Mouse (Mus musculus): ENCODE measurements around the gene Nln.
A peak's percentile ranks its signal among the peaks of the same experiment; 100 is the strongest.

Nln gene

GRCm38 (mm10) chr13:104094531-104095385, 14.7 kb downstream of the Nln start:
- DNase-seq, result no peak

DNA sequence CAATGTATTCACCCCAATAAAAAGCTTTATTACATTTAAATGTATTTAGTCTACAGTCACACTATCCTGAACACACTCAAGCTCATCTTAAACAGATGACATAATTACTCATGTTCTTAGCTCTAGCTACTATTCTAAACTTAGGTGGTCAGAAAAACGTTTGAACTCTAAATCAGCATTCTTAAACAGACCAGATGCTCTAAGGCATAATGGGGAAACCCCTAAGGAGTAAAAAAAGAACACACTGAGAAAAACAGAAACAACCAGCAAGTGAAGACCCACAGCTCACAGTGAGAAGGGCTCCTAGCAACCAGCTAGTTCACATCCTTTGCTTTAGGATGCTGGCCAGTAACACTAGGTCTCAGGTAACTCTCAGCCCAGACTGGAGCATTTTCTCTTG, 17.7 kb downstream of the Nln start:
- no peak for DNase-seq

GRCm38 (mm10) chr13:104089387-104089786, 20.0 kb downstream of the Nln start:
- DNase-seq, result peak; percentile 69

DNA sequence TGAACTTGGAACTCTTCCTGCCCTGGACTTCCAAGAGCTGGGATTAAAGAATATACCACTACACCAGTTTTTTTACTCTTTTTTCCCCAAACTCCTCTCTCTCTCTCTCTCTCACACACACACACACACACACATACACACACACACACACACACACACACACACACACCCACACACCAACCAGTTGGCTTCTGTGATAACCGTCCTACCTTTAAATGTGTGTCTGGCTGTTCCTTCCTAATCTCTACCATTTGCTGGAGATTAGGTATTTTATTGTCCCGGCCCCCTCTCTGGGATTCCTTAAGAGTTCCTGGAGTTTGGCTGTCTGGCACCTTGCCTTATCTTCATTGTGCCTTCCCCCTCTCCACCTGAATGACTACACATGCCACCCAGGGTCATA, 24.8 kb downstream of the Nln start:
- no peak for DNase-seq

- DNase-seq, result no peak
Measured at GRCm38 (mm10) chr13:104082504-104082903, 26.9 kb downstream of the Nln start.

- DNase-seq, result no peak
Measured at GRCm38 (mm10) chr13:104076993-104077392, 32.4 kb downstream of the Nln start.

GRCm38 (mm10) chr13:104074731-104075130, 34.7 kb downstream of the Nln start:
- DNase-seq, result no peak

GRCm38 (mm10) chr13:104074230-104074629, 35.2 kb downstream of the Nln start:
- DNase-seq, result no peak

DNA sequence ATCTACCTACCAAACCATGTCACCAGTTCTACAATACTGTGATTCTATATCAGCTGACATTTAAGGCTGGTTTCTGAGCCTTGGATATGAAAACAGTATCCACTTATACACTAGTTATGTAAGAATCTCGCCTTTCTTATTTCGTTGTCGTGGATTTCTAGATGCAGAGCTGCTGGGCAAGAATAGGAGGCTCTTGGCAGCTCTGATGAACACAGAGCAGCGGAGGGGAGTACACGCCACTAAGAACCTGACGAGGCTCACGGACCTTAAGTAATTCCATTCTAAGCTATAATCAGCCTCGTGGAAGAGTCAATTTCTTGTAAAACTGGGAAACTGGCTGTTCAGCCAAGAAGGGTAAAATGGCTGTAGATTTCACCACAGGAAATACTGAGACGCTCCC, 37.1 kb downstream of the Nln start:
- no peak for DNase-seq

DNA sequence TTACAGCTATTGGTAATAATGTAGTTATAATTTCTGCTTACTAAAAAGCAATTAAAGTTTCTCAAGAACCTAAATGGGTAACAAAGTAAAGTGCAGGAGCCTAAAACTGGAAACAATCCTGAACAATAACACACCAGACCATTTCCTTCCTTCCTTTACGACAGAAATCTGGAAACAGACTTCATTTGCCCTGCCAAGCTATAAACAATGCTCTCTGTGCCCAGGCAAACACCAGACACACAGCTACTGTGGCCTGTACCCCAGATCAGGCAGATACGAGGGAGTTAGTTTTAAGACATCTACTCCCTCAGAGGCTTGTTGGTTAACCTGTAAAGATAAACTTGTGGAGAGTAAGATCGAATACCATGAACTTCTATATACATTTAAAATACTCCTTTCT, 38.7 kb downstream of the Nln start:
- no peak for DNase-seq

- DNase-seq, result no peak
Measured at GRCm38 (mm10) chr13:104069216-104069615, 40.2 kb downstream of the Nln start.

DNA sequence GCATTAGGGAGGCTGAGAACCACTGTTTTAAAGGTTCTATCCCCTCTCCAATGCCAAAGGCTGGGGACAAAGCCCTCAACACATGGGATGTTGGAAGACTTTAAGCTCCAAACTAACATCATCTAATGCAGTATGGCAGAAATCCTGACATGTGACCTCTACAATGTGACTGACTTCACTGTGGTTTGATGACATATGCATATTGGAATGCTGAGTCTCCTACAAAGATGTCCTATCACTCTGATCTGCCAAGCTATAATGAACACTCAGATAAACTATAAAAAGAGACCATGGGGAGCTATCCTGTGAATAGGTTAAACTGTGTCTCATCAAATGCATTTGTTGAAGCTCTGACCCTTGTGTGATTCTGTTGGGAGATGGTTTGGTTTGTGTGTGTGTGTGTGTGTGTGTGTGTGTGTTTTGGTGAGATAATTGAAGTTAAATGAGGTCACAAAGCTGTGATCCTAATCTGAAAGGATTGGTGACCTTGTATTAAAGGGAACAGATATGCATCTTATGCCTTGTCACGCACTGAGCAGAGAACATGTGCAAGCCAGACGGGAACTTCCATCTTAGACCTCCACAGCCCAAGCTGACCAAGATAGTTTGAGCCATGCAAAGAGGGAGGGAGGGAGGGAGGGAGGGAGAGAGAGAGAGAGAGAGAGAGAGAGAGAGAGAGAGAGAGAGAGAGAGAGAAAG, 43.6 kb downstream of the Nln start:
- DNase-seq, result no peak

DNA sequence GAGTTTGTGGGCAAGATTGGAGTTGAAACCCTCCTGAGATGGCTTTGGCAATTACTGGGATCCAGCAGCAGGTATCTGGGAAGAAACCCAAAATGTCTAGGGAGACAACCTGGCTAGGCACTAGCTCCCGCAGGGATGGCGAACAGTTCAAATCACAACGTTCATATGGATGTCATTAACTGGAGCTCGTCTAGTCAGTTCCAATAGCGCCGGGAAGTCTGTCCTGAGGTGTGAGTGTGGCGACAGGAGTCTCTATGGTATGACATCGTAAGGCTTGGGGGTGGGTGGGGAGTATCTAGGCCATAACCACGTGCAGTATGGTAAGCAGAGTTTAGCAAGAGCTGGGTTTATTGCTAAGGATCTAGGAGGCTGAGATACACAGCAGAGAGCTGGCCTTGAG, 46.4 kb downstream of the Nln start:
- peak; percentile 29 for DNase-seq

- no peak for DNase-seq
Measured at GRCm38 (mm10) chr13:104061975-104062750, 47.3 kb downstream of the Nln start.

DNA sequence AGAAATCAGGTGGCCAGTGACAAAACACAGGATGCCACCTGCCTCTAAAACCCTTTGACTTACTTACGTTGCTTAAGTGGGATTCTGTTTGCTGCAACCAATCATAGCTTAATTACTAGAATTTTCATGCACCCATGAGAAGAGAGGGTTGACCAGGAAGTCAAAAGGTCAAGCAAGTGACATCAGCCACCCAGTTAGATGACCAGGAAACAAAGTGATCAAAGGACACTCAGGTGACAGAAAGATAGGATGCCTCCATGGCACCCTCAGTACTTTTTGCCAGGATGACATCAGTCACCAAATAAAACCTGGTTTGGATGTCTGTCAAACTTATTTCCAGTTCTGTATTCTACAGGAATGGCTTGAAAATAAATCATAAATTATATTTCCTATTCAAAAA, 49.2 kb downstream of the Nln start:
- no peak for DNase-seq

DNA sequence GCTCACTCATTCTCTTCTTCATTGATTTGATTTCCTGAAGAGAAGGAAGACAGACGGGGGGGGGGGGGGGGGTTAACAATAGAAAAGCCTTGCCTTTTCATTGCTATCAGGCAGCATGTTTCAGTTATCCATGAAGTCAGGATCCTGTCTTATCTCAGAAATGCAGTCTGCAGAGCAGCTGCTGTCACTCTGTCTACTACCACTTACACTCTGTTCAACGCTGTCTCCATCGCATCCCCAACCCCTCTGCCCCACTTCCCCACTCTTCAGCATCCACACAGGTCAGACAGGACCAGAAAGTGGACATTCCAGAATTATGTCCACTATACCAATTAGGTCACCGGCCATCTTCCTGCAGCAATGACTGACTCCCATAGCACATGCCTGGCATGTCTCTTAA, 49.9 kb downstream of the Nln start:
- no peak for DNase-seq

DNA sequence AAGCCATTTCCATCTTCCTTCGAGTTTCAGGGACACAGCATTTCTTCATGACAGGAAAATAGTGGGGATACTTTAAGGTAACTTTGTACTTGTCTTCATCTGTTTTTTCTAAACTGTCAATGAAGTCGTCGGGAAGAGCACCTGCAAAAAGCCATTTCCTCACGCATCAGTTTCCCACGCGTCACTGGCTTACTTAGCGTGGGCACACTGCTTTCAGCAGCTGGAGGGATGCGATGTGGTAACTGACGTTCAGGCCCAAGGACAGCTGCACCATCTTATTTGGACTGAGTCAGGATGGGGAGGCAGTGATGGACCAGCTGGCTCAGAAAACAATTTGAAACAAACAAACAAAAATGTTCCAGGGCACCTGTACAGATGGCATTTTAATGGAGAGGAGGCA, 50.7 kb downstream of the Nln start:
- DNase-seq, result no peak

DNA sequence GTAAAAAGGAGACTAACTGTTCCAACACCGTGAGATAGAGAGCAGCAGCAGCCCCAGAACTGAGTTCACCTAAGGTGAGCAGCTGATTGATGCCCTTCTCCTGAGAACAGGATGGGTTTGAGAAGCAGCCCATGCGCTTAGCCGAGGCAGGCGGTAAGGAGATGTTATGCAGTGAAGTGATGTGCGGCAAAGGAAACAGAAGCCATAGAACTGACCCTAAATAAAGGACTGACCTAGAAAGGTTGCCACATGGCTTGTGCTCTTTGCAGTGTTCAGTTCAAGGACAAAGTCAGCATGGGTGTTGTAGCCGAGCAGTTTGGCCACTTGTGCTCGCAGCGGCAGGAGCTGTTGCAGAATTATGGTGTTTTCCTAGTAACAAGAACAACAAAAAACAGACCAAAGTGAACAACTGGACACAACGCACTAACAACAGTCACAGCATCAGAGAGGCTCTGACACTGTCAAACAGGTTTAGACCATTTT, 57.1 kb downstream of the Nln start:
- no peak for DNase-seq

- DNase-seq, result peak; percentile 68
Measured at GRCm38 (mm10) chr13:104048835-104049234, 60.6 kb downstream of the Nln start.

GRCm38 (mm10) chr13:104045108-104045507, 64.3 kb downstream of the Nln start:
- no peak for DNase-seq

- no peak for DNase-seq
Measured at GRCm38 (mm10) chr13:104044332-104044731, 65.1 kb downstream of the Nln start.

DNA sequence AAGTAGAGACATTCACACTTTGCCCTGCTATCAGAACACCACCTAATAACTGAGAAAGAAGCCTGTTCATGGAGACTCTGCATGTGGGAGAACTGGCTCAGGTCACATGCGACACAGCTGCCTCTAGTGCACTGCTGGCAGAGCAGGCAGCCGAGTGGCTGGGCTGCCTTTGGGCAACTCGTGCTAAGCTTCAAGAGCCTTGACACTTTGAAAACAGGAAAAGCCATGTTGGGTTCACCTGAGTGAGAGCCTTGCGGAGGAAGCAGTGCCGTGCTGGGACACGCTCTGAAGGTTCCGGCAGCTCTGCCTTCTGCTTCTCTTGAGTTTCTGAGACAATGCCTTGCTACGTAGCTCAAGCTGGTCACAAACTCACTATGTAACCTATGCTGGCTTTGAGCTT, 66.7 kb downstream of the Nln start:
- DNase-seq, result no peak

DNA sequence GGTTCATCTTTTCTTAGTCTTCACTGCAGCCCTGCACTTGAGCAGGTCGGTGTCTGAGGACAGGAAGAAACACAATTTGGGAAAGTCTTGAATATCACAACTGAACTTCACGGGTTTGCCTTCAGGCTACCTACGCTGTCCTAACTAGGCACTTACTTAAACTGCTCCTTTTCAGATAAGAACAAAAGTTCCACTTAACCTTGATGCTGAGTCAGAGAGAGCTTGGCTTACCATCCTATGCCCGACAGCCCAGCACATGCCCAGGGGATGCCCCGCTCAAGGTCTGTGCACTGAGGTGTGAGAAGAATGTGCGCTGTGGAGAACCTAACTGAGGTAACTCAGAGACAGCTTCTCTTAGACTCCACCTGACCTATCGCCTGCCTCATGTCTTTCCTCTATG, 67.9 kb downstream of the Nln start:
- DNase-seq, result no peak

DNA sequence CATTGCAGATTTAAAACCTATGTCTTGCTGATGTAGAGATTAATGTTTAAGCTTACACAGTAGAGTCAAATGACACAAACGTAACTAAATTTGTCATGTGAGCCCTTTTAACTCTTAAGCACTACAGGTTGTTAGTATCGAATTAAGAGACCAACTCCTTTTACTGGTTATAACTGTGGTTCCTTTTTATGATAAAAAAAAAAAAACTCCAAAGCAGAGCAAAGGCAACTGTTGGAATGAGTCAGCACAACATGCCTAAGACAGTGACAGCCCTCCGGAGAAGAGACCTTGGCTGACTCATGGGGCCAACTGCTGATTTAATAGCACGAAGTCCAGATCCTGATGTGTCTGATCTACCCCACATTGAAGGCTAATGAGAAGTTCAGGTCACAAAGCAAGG, 68.5 kb downstream of the Nln start:
- DNase-seq, result no peak

Measured in embryo, embryonic 11 days (tissue).